ENCODE assay signal across 8 mouse cellular contexts in genomic region chr8:122524506-122524905, GRCm38 (mm10). TPM values are rescaled to one million over a fixed set of nuclear protein-coding genes. Genes with fewer than 3 reads are reported as not detected.
A peak's percentile ranks its signal among the peaks of the same experiment; 100 is the strongest.
DNase-seq lines count a peak whose midpoint lies in the region; ATAC-seq and TF ChIP-seq lines count a peak whose summit lies in the region.

No protein-coding gene starts in this region.

- TF ChIP-seq CTCF in heart, postnatal 0 days (IDR thresholded peaks at IDR 0.05; ENCODE audit: low read depth), result no peak

- H3K27ac ChIP-seq in embryonic facial prominence, embryonic 12.5 days, result 0 out of 2 replicates have a peak overlapping the region, but pooled peaks have one; percentile 67
- H3K27ac ChIP-seq in heart, postnatal 0 days (ENCODE audit: low read depth), result peak overlapping the region; percentile 88

- no peak overlapping the region for H3K4me3 ChIP-seq in embryonic facial prominence, embryonic 12.5 days
- no peak overlapping the region for H3K4me3 ChIP-seq in heart, postnatal 0 days (ENCODE audit: low read depth, low read length)

- 0 out of 2 replicates have a peak, but pooled peaks cover 4% of the 10 kb centered on the region for H3K9me3 ChIP-seq in embryonic facial prominence, embryonic 12.5 days
- no peaks in the 10 kb centered on the region for H3K9me3 ChIP-seq in heart, postnatal 0 days (replicated peaks; ENCODE audit: control insufficient read depth, low read length)

- no peak overlapping the region for H3K9ac ChIP-seq in embryonic facial prominence, embryonic 12.5 days
- H3K9ac ChIP-seq in heart, postnatal 0 days (replicated peaks; ENCODE audit: low read depth, low read length), result 0 out of 2 replicates have a peak overlapping the region, but pooled peaks have one; percentile 50

- H3K36me3 ChIP-seq in embryonic facial prominence, embryonic 12.5 days, result no peaks in the 10 kb centered on the region
- no peaks in the 10 kb centered on the region for H3K36me3 ChIP-seq in heart, postnatal 0 days (replicated peaks; ENCODE audit: control insufficient read depth, insufficient read depth, low read length)

- H3K4me1 ChIP-seq in embryonic facial prominence, embryonic 12.5 days, result peaks cover 34% of the 10 kb centered on the region
- peaks cover 56% of the 10 kb centered on the region for H3K4me1 ChIP-seq in heart, postnatal 0 days (ENCODE audit: control insufficient read depth, insufficient read depth)

- no peak for ATAC-seq in embryonic facial prominence, embryonic 12.5 days (ENCODE audit: insufficient number of reproducible peaks, insufficient read depth, low FRiP score, low TSS enrichment)
- ATAC-seq in heart, postnatal 0 days (ENCODE audit: insufficient read depth, low read depth), result no peak

- 77% methylated on average over 6 of the region's 6 CpGs for WGBS in embryonic facial prominence, embryonic 12.5 days
- WGBS in heart, postnatal 0 days, result 63% methylated on average over 6 of the region's 6 CpGs

- no peaks in the 10 kb centered on the region for H3K27me3 ChIP-seq in embryonic facial prominence, embryonic 12.5 days
- H3K27me3 ChIP-seq in heart, postnatal 0 days (ENCODE audit: control insufficient read depth, insufficient read depth, low read length), result no peaks in the 10 kb centered on the region

- H3K4me2 ChIP-seq in embryonic facial prominence, embryonic 12.5 days (replicated peaks), result no peak overlapping the region
- peak overlapping the region; percentile 37; the same call in 1 of the 2 replicates for H3K4me2 ChIP-seq in heart, postnatal 0 days (ENCODE audit: low read depth, low read length)

- peak; percentile 62 for DNase-seq in kidney, adult 18-20 months
- no peak for DNase-seq in kidney, postnatal 10 days
- no peak for DNase-seq in heart, postnatal 0 days (ENCODE audit: low spot score)
- peak; percentile 30 for DNase-seq in lung, postnatal 10 days
- no peak for DNase-seq in embryo, embryonic 10 days (ENCODE audit: low spot score)
- DNase-seq in embryo, embryonic 9.5 days (ENCODE audit: extremely low spot score), result no peak
- DNase-seq in frontal cortex, postnatal 10 days (ENCODE audit: low spot score in 2 of 2), result no peak

- no peak for TF ChIP-seq EP300 in heart, postnatal 0 days (IDR thresholded peaks at IDR 0.05; ENCODE audit: low read depth)

RNA-seq across cellular contexts. Expression of gene Piezo1, which starts 26.6 kb away (rescaled TPM):
- polyA plus RNA-seq in embryonic facial prominence, embryonic 12.5 days (2016; fragmentation: Nextera tagmentation; extraction: Ambion mirVana), result 11.6 and 16.7 TPM in 2 replicates
- total RNA-seq in heart, postnatal 0 days (2014; rRNA removed; ENCODE audit: low replicate concordance), result 87.0 and 92.7 TPM in 2 replicates
- 8.0 and 10.1 TPM in 2 replicates for polyA plus RNA-seq in heart, postnatal 0 days (2015; fragmentation: Nextera tagmentation; extraction: Ambion mirVana)

RNA-seq across cellular contexts. Expression of gene Cdt1, which starts 43.3 kb away (rescaled TPM):
- polyA plus RNA-seq in embryonic facial prominence, embryonic 12.5 days (2016; fragmentation: Nextera tagmentation; extraction: Ambion mirVana), result 41.2 and 41.6 TPM in 2 replicates
- total RNA-seq in heart, postnatal 0 days (2014; rRNA removed; ENCODE audit: low replicate concordance), result 27.5 and 52.3 TPM in 2 replicates
- 9.9 and 10.0 TPM in 2 replicates for polyA plus RNA-seq in heart, postnatal 0 days (2015; fragmentation: Nextera tagmentation; extraction: Ambion mirVana)

RNA-seq across cellular contexts. Expression of gene Ctu2, which starts 48.6 kb away (rescaled TPM):
- 69.9 and 76.8 TPM in 2 replicates for polyA plus RNA-seq in embryonic facial prominence, embryonic 12.5 days (2016; fragmentation: Nextera tagmentation; extraction: Ambion mirVana)
- 19.5 and 28.4 TPM in 2 replicates for total RNA-seq in heart, postnatal 0 days (2014; rRNA removed; ENCODE audit: low replicate concordance)
- polyA plus RNA-seq in heart, postnatal 0 days (2015; fragmentation: Nextera tagmentation; extraction: Ambion mirVana), result 20.9 and 24.3 TPM in 2 replicates

RNA-seq across cellular contexts. Expression of gene Rnf166, which starts 48.6 kb away (rescaled TPM):
- 46.8 and 49.9 TPM in 2 replicates for polyA plus RNA-seq in embryonic facial prominence, embryonic 12.5 days (2016; fragmentation: Nextera tagmentation; extraction: Ambion mirVana)
- total RNA-seq in heart, postnatal 0 days (2014; rRNA removed; ENCODE audit: low replicate concordance), result 39.7 and 42.7 TPM in 2 replicates
- 39.4 and 45.9 TPM in 2 replicates for polyA plus RNA-seq in heart, postnatal 0 days (2015; fragmentation: Nextera tagmentation; extraction: Ambion mirVana)

RNA-seq across cellular contexts. Expression of gene Aprt, which starts 52.2 kb away (rescaled TPM):
- polyA plus RNA-seq in embryonic facial prominence, embryonic 12.5 days (2016; fragmentation: Nextera tagmentation; extraction: Ambion mirVana), result 289 and 298 TPM in 2 replicates
- 106 and 112 TPM in 2 replicates for total RNA-seq in heart, postnatal 0 days (2014; rRNA removed; ENCODE audit: low replicate concordance)
- 104 and 119 TPM in 2 replicates for polyA plus RNA-seq in heart, postnatal 0 days (2015; fragmentation: Nextera tagmentation; extraction: Ambion mirVana)

Comparison
In these comparisons a context has a peak if more than half of its experiments do, and no peak if none do; other contexts are left out.
1. DNase-seq: peak in kidney, adult 18-20 months (single experiment) and lung, postnatal 10 days (single experiment); none in kidney, postnatal 10 days (single experiment), heart, postnatal 0 days (single experiment), embryo, embryonic 10 days (single experiment), embryo, embryonic 9.5 days (single experiment) and frontal cortex, postnatal 10 days (0 of 2).